Mouse (Mus musculus): Measurements from ENCODE around the gene Crebrf.

Crebrf gene

GRCm38 (mm10) chr17:26705463-26706359 is 9.7 kb upstream of the Crebrf start:
- DNase-seq (ENCODE audit: low spot score): no peak

- no peak for DNase-seq (ENCODE audit: low spot score)
Observed at GRCm38 (mm10) chr17:26707066-26707465, 8.4 kb upstream of the Crebrf start.

- DNase-seq (ENCODE audit: low spot score): no peak
Observed at GRCm38 (mm10) chr17:26708499-26708898, 7.0 kb upstream of the Crebrf start.

- DNase-seq (ENCODE audit: low spot score): peak; percentile 33
Observed at GRCm38 (mm10) chr17:26708993-26709590, 6.4 kb upstream of the Crebrf start.

GRCm38 (mm10) chr17:26710049-26710448 is 5.4 kb upstream of the Crebrf start:
- no peak for DNase-seq (ENCODE audit: low spot score)

- DNase-seq (ENCODE audit: low spot score): peak; percentile 97
Observed at GRCm38 (mm10) chr17:26715916-26716717, 667 bp downstream of the Crebrf start.

GRCm38 (mm10) chr17:26717868-26718267 is 2.4 kb downstream of the Crebrf start:
- DNase-seq (ENCODE audit: low spot score): no peak

- no peak for DNase-seq (ENCODE audit: low spot score)
Observed at GRCm38 (mm10) chr17:26719405-26719804, 4.0 kb downstream of the Crebrf start.

GRCm38 (mm10) chr17:26721802-26722201 is 6.4 kb downstream of the Crebrf start:
- DNase-seq (ENCODE audit: low spot score): no peak

GRCm38 (mm10) chr17:26724790-26725189 is 9.3 kb downstream of the Crebrf start:
- DNase-seq (ENCODE audit: low spot score): no peak

GRCm38 (mm10) chr17:26726674-26727073 is 11.2 kb downstream of the Crebrf start:
- no peak for DNase-seq (ENCODE audit: low spot score)

GRCm38 (mm10) chr17:26727110-26727755 is 11.8 kb downstream of the Crebrf start:
- no peak for DNase-seq (ENCODE audit: low spot score)

GRCm38 (mm10) chr17:26742581-26742980 is 27.1 kb downstream of the Crebrf start:
- no peak for DNase-seq (ENCODE audit: low spot score)

- no peak for DNase-seq (ENCODE audit: low spot score)
Observed at GRCm38 (mm10) chr17:26743294-26743693, 27.8 kb downstream of the Crebrf start.

- DNase-seq (ENCODE audit: low spot score): no peak
Observed at GRCm38 (mm10) chr17:26749975-26750374, 34.5 kb downstream of the Crebrf start.

- no peak for DNase-seq (ENCODE audit: low spot score)
Observed at GRCm38 (mm10) chr17:26752297-26752696, 36.8 kb downstream of the Crebrf start.

- no peak for DNase-seq (ENCODE audit: low spot score)
Observed at GRCm38 (mm10) chr17:26753476-26753875, 38.0 kb downstream of the Crebrf start.

- no peak for DNase-seq (ENCODE audit: low spot score)
Observed at GRCm38 (mm10) chr17:26767100-26767753, 51.8 kb downstream of the Crebrf start.

GRCm38 (mm10) chr17:26767754-26768124 is 52.3 kb downstream of the Crebrf start:
- DNase-seq (ENCODE audit: low spot score): no peak

- DNase-seq (ENCODE audit: low spot score): no peak
Observed at GRCm38 (mm10) chr17:26776211-26776610, 60.8 kb downstream of the Crebrf start.

- DNase-seq (ENCODE audit: low spot score): no peak
Observed at GRCm38 (mm10) chr17:26778001-26778400, 62.6 kb downstream of the Crebrf start.

All from MN1 (cell line).